ENCODE assay signal across 8 mouse cellular contexts in the genomic region with DNA sequence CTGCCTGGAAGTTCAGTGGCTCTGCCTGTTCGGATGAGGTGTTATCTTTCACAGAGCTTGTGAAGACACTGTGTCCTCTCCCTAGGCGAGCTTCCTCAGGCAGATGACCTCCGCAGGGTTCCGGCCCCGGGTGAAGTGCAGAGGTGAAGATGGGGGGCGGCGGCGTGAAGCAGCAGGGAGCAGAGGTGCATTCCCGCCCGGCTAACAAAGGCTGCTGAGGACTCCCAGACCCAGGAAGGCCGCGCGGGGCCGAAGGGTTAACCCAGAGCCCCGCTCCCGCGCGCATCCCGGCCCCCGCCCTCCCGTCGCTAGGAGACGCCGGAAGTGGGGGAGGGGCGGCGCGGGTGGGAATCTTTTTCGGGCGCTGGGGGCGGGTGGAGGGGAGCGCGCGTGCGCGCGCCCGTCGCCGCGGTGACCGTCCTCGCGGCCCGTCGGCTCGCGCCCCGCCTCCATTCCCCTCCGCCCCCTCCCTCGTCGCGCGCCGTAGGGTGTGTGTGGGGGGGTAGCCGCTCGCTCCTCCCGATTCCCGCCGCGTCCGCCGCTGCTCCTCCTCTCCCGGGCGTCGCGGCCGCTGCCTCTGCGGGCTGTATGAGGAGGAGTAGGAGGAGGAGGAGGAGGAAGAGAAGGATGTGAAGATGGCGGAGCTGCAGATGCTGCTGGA. TPM values are rescaled to one million over a fixed set of nuclear protein-coding genes. Genes with fewer than 3 reads are reported as not detected.
DNase-seq lines count a peak whose midpoint lies in the region; ATAC-seq and TF ChIP-seq lines count a peak whose summit lies in the region.

Gene Abi2, plus strand, starts transcription at position 452 of the 661 bp plus-strand sequence.

- in situ Hi-C loops in Patski (cut with MboI; ENCODE audit: low pct_unique_long_range_greater_than_20kb) = no loop called here

- H3K27ac ChIP-seq in hindbrain, embryonic 13.5 days = peak within 1 kb of the TSS; percentile 99

- no peak for DNase-seq in Patski (ENCODE audit: low read depth, low spot score)
- peak; percentile 99 for DNase-seq in cerebellum, postnatal 10 days
- DNase-seq in frontal cortex, postnatal 14 days (ENCODE audit: low spot score in 2 of 2) = peak; percentile 86
- DNase-seq in layer of hippocampus, postnatal 14 days (ENCODE audit: low spot score in 2 of 2) = peak; percentile 89 to 94
- peak; percentile 94 for DNase-seq in lung, postnatal 10 days
- DNase-seq in ovary, postnatal 36 days (ENCODE audit: low spot score) = peak; percentile 94
- peak; percentile 83 for DNase-seq in thymus, postnatal 25 days

- peak within 1 kb of the TSS; percentile 97 for H3K9ac ChIP-seq in hindbrain, embryonic 13.5 days

- POLR2A ChIA-PET in Patski (lab: Charles Lee) = interaction anchor here (1.2 kb wide), 1 partner anchor 17 kb away, joined by 3 read pairs; no protein-coding TSS in a partner anchor

- peak within 1 kb of the TSS; percentile 66 for H3K4me2 ChIP-seq in hindbrain, embryonic 13.5 days

- H3K9me3 ChIP-seq in hindbrain, embryonic 13.5 days = no peaks in the 10 kb centered on the region

- CTCF ChIA-PET in Patski (lab: Charles Lee) = no interaction called here

- H3K4me3 ChIP-seq in hindbrain, embryonic 13.5 days = peak within 1 kb of the TSS; percentile 91

- peak; percentile 87 for ATAC-seq in Patski
- ATAC-seq in hindbrain, embryonic 13.5 days (ENCODE audit: low FRiP score) = peak; percentile 95

- H3K27me3 ChIP-seq in Patski = no peaks in the 10 kb centered on the region
- no peaks in the 10 kb centered on the region for H3K27me3 ChIP-seq in hindbrain, embryonic 13.5 days

- no peaks in the 10 kb centered on the region for H3K36me3 ChIP-seq in hindbrain, embryonic 13.5 days

- WGBS in hindbrain, embryonic 13.5 days = under 1% methylated on average over 16 of the region's 69 CpGs

- peaks cover 17% of the 10 kb centered on the region for H3K4me1 ChIP-seq in hindbrain, embryonic 13.5 days (replicated peaks)

- no peak for TF ChIP-seq CTCF in Patski (IDR thresholded peaks at IDR 0.05)

RNA-seq across cellular contexts. Expression of gene Abi2, which starts in this region (rescaled TPM):
- 18.3 TPM for polyA plus RNA-seq in Patski (2021)
- 71.7 and 77.3 TPM in 2 replicates for polyA plus RNA-seq in hindbrain, embryonic 13.5 days (2015; fragmentation: Nextera tagmentation; extraction: Ambion mirVana)
- 100 to 1,000 TPM; 361 to 368 TPM for total RNA-seq in layer of hippocampus, postnatal 14 days (2021)
